ENCODE assay signal across 32 mouse cellular contexts in genomic region chr2:26787312-26787711, GRCm38 (mm10).
"Had no signal": no experiment of that assay in that cellular context is flagged by ENCODE, and none has a peak within 500 bp of the region (broad histone marks: within the 10 kb centered on the region; RNA-seq: fewer than 3 reads in every experiment).

No protein-coding gene starts in this region.

- H3K9ac ChIP-seq: limb, embryonic 12.5 days; limb, embryonic 13.5 days; limb, embryonic 15.5 days; liver, embryonic 12.5 days; liver, embryonic 13.5 days; liver, embryonic 14.5 days; liver, embryonic 15.5 days; liver, postnatal 0 days; lung, embryonic 14.5 days; lung, embryonic 15.5 days; midbrain, embryonic 12.5 days; midbrain, embryonic 13.5 days; midbrain, embryonic 15.5 days; neural tube, embryonic 12.5 days had no signal

- H3K27me3 ChIP-seq: limb, embryonic 12.5 days; limb, embryonic 13.5 days; limb, embryonic 15.5 days; liver, embryonic 12.5 days; liver, embryonic 13.5 days; liver, embryonic 15.5 days; lung, embryonic 15.5 days; midbrain, embryonic 12.5 days; midbrain, embryonic 13.5 days; midbrain, embryonic 15.5 days; neural tube, embryonic 12.5 days had no signal

- ATAC-seq: liver, embryonic 12.5 days; liver, postnatal 0 days; lung, postnatal 0 days; midbrain, embryonic 13.5 days; midbrain, embryonic 15.5 days; midbrain, embryonic 16.5 days had no signal

- DNase-seq: left cerebral cortex, postnatal 4 days; liver; liver, embryonic 13.5 days; liver, postnatal 0 days; lung, adult 18-20 months; lung, adult 2 months; lung, embryonic 14.5 days; lung, postnatal 10 days; lung, postnatal 14 days; lung, postnatal 36 days; lung, postnatal 4 days; midbrain, embryonic 14.5 days had no signal

- H3K4me2 ChIP-seq: limb, embryonic 12.5 days; limb, embryonic 13.5 days; limb, embryonic 15.5 days; liver, embryonic 11.5 days; liver, embryonic 12.5 days; liver, embryonic 13.5 days; liver, embryonic 15.5 days; lung, embryonic 14.5 days; lung, embryonic 15.5 days; midbrain, embryonic 11.5 days; midbrain, embryonic 12.5 days; midbrain, embryonic 13.5 days; midbrain, embryonic 15.5 days; neural tube, embryonic 12.5 days had no signal

- H3K4me3 ChIP-seq: limb, embryonic 10.5 days; limb, embryonic 12.5 days; limb, embryonic 13.5 days; limb, embryonic 15.5 days; liver, embryonic 12.5 days; liver, embryonic 13.5 days; liver, embryonic 15.5 days; lung, embryonic 15.5 days; megakaryocyte, embryonic 14.5 days; midbrain, embryonic 10.5 days; midbrain, embryonic 12.5 days; midbrain, embryonic 13.5 days; midbrain, embryonic 15.5 days; myocyte; neural tube, embryonic 12.5 days had no signal

- H3K36me3 ChIP-seq: limb, embryonic 10.5 days; limb, embryonic 12.5 days; limb, embryonic 13.5 days; limb, embryonic 15.5 days; liver, embryonic 12.5 days; liver, embryonic 13.5 days; liver, embryonic 15.5 days; lung, embryonic 15.5 days; midbrain, embryonic 10.5 days; midbrain, embryonic 12.5 days; midbrain, embryonic 13.5 days; midbrain, embryonic 15.5 days; neural tube, embryonic 12.5 days had no signal

- H3K4me1 ChIP-seq: limb, embryonic 10.5 days; limb, embryonic 12.5 days; limb, embryonic 13.5 days; limb, embryonic 15.5 days; liver, embryonic 12.5 days; liver, embryonic 13.5 days; liver, embryonic 15.5 days; lung, embryonic 15.5 days; midbrain, embryonic 10.5 days; midbrain, embryonic 12.5 days; midbrain, embryonic 13.5 days; midbrain, embryonic 15.5 days; neural tube, embryonic 12.5 days had no signal

- H3K9me3 ChIP-seq: limb, embryonic 10.5 days; limb, embryonic 12.5 days; limb, embryonic 13.5 days; limb, embryonic 15.5 days; liver, embryonic 12.5 days; liver, embryonic 13.5 days; liver, embryonic 15.5 days; lung, embryonic 15.5 days; midbrain, embryonic 10.5 days; midbrain, embryonic 12.5 days; midbrain, embryonic 13.5 days; midbrain, embryonic 15.5 days; neural tube, embryonic 12.5 days had no signal

- H3K27ac ChIP-seq: limb, embryonic 10.5 days; limb, embryonic 12.5 days; limb, embryonic 13.5 days; limb, embryonic 15.5 days; liver, embryonic 12.5 days; liver, embryonic 13.5 days; liver, embryonic 14.5 days; liver, embryonic 15.5 days; lung, embryonic 15.5 days; macrophage; midbrain, embryonic 10.5 days; midbrain, embryonic 12.5 days; midbrain, embryonic 13.5 days; midbrain, embryonic 15.5 days; neural tube, embryonic 12.5 days had no signal
